Mouse (Mus musculus) thymus, adult 2 months (tissue): ENCODE measurements around the gene Rxylt1. TPM values are rescaled to one million over a fixed set of nuclear protein-coding genes. Genes with fewer than 3 reads are reported as not detected.

ENCODE experiments used
- DNase-seq: peaks from one replicate; pipeline ENCODE4 v3.0.0; 2021
- H3K27ac ChIP-seq: fragments of 200-500 bp; 2 replicates; pipeline ENCODE4 v1.5.1; 2012; ENCODE audit warnings: low read length, control low read depth; ENCODE audit not compliant: control insufficient read depth, insufficient read depth
- H3K27me3 ChIP-seq: fragments of 200-500 bp; 2 replicates; pipeline ENCODE4 v1.6.1; 2012; ENCODE audit warnings: mild to moderate bottlenecking, low read length, moderate library complexity, mixed read lengths; ENCODE audit not compliant: control insufficient read depth, insufficient read depth
- H3K36me3 ChIP-seq: fragments of 200-500 bp; 2 replicates; pipeline ENCODE4 v1.6.1; 2012; ENCODE audit warnings: mild to moderate bottlenecking, low read length, moderate library complexity; ENCODE audit not compliant: control insufficient read depth, insufficient read depth
- H3K4me1 ChIP-seq: fragments of 200-500 bp; replicated peaks from 2 replicates; pipeline ENCODE4 v1.6.1; 2012; ENCODE audit warnings: low read length; ENCODE audit not compliant: control insufficient read depth, insufficient read depth
- H3K4me3 ChIP-seq: fragments of 200-500 bp; 2 replicates; pipeline ENCODE4 v1.5.1; 2012; ENCODE audit warnings: mild to moderate bottlenecking, low read length, control low read depth, moderate library complexity; ENCODE audit not compliant: control insufficient read depth, insufficient read depth
- CTCF ChIP-seq: fragments of 200-500 bp; IDR thresholded peaks from 2 replicates; pipeline ENCODE4 v1.5.1; 2012; ENCODE audit warnings: mild to moderate bottlenecking, control low read depth, low read length, moderate library complexity, borderline replicate concordance; ENCODE audit not compliant: control insufficient read depth, poor library complexity, insufficient read depth; ENCODE audit errors: extremely low read depth
- POLR2A ChIP-seq: fragments of 200-500 bp; IDR thresholded peaks from 2 replicates; pipeline ENCODE4 v1.6.1; 2012; ENCODE audit warnings: mild to moderate bottlenecking, low read length, control low read depth, moderate library complexity; ENCODE audit not compliant: control insufficient read depth, poor library complexity, insufficient read depth; ENCODE audit errors: extremely low read depth
- WGBS: fragments of 180-500 bp; shearing (Covaris S2); methylation state at CpG from one replicate; pipeline ENCODE4 v1.1.7; 2018; 5-methylcytosine and 5-hydroxymethylcytosine counted together
- polyA plus RNA-seq: library from polyadenylated mRNA; depleted of rRNA; stranded (reverse); fragments of >200 nt; gene quantifications from 2 replicates; pipeline ENCODE4 v1.2.3, GENCODE M21; 2012; rRNA removed

The Rxylt1 gene
- 4.0 and 4.6 TPM in 2 replicates for polyA plus RNA-seq

GRCm38 (mm10) chr10:122096980-122097844, at the start of gene Rxylt1:
TSS of gene Rxylt1 (minus strand) at chr10:122097371.
- Histone ChIP-seq H3K4me1 (peaks cover 6% of the 10 kb centered on the region; the same call in 1 of the 2 replicates), H3K27ac (peak within 1 kb of the TSS; percentile 15; the same call in 1 of the 2 replicates), H3K4me3 (peak within 1 kb of the TSS; percentile 76), H3K27me3 (no peaks in the 10 kb centered on the region), H3K36me3 (no peaks in the 10 kb centered on the region)
- DNase-seq: peak; percentile 94
- WGBS: 5% methylated on average over 47 of the region's 48 CpGs
- TF ChIP-seq POLR2A: peak; percentile 44
- no peak; the same call in none of the 2 replicates for TF ChIP-seq CTCF

DNA sequence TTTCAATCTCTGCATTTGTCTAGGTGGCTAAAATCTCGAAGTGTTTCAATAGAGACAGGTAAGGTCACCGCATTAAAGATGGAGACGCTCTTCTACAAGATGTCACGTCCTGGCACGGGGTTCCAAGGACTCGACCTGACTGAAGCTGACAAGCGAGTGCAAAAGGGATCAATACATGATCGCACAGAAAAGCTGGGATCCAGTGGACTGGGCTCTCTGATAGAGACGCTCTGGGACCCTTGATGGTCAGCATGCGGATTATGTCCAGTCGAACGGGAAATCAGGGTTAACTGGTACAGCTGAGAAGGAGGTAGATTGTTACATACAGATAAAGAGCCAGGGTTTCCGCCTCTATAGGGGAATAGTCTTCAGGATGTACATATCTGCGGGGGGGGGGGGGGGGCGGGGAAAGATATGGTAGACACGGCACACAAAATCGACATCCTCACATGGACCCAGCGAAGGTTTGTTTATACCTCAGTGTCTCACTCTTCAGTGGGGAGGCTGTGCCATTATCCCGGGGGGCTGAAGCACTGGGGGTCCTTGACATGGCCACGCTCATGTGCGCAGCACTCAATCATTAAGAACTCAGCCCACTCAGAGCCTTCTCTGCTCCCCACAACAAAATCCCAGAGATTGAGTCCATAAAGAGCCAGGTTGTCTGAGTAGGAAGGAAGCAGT, 24.3 kb upstream of the Rxylt1 start:
- no peak overlapping the region for H3K27ac ChIP-seq
- H3K4me1 ChIP-seq: 0 out of 2 replicates have a peak, but pooled peaks cover 5% of the 10 kb centered on the region
- no peak overlapping the region for H3K4me3 ChIP-seq
- WGBS: 97% methylated on average over 21 of the region's 21 CpGs
- H3K27me3 ChIP-seq: no peaks in the 10 kb centered on the region
- no peak for DNase-seq
- TF ChIP-seq CTCF: no peak
- H3K36me3 ChIP-seq: no peaks in the 10 kb centered on the region

- Histone ChIP-seq H3K36me3 (no peaks in the 10 kb centered on the region), H3K4me3 (no peak overlapping the region), H3K27ac (no peak overlapping the region), H3K4me1 (0 out of 2 replicates have a peak, but pooled peaks cover 5% of the 10 kb centered on the region), H3K27me3 (no peaks in the 10 kb centered on the region)
- TF ChIP-seq CTCF (no peak), POLR2A (no peak)
- no peak for DNase-seq
- 96% methylated on average over 16 of the region's 16 CpGs for WGBS
Measured at GRCm38 (mm10) chr10:122120500-122121289, 23.5 kb upstream of the Rxylt1 start.

DNA sequence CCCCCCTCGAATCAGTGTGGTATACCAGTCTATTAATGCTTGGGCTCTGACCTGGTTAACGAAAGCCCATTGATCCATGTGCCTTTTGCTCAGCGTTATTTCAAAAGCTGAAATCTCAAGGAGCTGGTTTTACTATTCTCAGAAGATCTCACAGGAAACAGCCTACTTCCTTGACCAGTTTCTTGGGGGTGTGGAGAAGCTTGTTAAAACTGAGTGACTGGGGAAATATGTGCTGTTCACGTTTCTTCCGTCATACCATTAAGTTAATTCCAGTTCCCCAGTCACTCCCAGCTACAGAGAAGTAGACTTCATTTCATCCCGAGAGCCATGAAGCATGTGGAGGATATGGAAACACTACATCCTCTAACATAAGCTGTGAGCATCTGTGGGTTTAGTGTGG, 22.3 kb upstream of the Rxylt1 start:
- no peak overlapping the region for H3K27ac ChIP-seq
- 15% methylated on average over 6 of the region's 6 CpGs for WGBS
- H3K4me3 ChIP-seq: no peak overlapping the region

DNA sequence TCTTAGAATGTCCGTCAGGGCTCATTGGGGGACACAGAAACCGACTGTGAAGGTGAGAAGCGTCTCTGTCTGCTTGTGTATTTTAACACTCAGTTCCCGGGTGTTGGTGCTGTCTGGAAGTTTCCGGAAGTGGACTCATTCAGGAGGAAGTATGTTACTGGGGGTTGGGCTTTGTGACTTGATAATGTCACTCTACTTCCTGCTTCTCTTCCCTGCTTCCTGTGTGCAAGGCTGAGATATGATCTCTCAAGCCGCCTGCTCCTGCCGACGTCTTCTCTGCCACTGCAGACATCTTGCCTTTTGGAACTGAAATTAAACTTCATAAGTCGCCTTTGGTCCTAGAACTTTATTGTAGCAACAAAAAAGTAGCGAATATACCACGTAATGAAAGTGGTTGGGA, 19.5 kb upstream of the Rxylt1 start:
- H3K4me1 ChIP-seq: 0 out of 2 replicates have a peak, but pooled peaks cover 5% of the 10 kb centered on the region
- no peaks in the 10 kb centered on the region for H3K27me3 ChIP-seq
- no peak overlapping the region for H3K27ac ChIP-seq
- DNase-seq: no peak
- TF ChIP-seq POLR2A: no peak
- no peak for TF ChIP-seq CTCF
- H3K4me3 ChIP-seq: 0 out of 2 replicates have a peak overlapping the region, but pooled peaks have one; percentile 7
- H3K36me3 ChIP-seq: no peaks in the 10 kb centered on the region
- 52% methylated on average over 11 of the region's 11 CpGs for WGBS

More for the DNA sequence above, 22.3 kb upstream of the Rxylt1 start:
- no peaks in the 10 kb centered on the region for H3K36me3 ChIP-seq
- 0 out of 2 replicates have a peak, but pooled peaks cover 5% of the 10 kb centered on the region for H3K4me1 ChIP-seq
- H3K27me3 ChIP-seq: no peaks in the 10 kb centered on the region
- TF ChIP-seq CTCF: no peak
- TF ChIP-seq POLR2A: no peak
- no peak for DNase-seq

GRCm38 (mm10) chr10:122106633-122107028, 9.5 kb upstream of the Rxylt1 start:
- 96% methylated on average over 3 of the region's 3 CpGs for whole genome bisulfite sequencing
- no peaks in the 10 kb centered on the region for H3K36me3 ChIP-seq
- no peak for TF ChIP-seq POLR2A
- TF ChIP-seq CTCF: no peak
- H3K27me3 ChIP-seq: no peaks in the 10 kb centered on the region
- DNase-seq: no peak
- H3K27ac ChIP-seq: no peak overlapping the region
- H3K4me1 ChIP-seq: no peaks in the 10 kb centered on the region
- no peak overlapping the region for H3K4me3 ChIP-seq
